In the genomic region with DNA sequence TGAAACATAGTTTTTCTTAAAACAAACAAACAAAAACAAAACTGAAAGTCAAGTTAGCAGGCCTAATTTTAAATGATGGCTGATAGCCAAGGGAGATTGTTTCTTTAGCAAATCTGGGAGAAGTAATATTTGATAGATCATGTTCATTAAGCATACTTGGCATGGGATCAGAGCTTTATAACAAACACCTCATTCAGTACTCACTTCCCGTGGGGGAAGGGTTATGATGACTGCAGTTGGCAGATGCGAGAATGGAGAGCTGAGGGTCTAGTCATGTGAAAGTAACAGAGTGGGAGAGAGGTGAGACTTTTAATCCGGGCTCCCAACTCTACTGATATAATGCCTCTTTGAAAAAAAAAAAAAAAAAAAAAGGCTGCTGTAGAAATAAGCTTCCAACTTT, we compare ENCODE assay signal across 24 mouse cellular contexts.
DNase-seq lines count a peak whose midpoint lies in the region; ATAC-seq and TF ChIP-seq lines count a peak whose summit lies in the region.
"Had no signal": no experiment of that assay in that cellular context is flagged by ENCODE, and none has a peak within 500 bp of the region (broad histone marks: within the 10 kb centered on the region; RNA-seq: fewer than 3 reads in every experiment).

No protein-coding gene starts in this region.

- no peak overlapping the region for H3K4me3 ChIP-seq in forebrain, embryonic 12.5 days (replicated peaks)
- H3K4me3 ChIP-seq in forebrain, postnatal 0 days (ENCODE audit: low read depth, low read length) = no peak overlapping the region
- no peak overlapping the region for H3K4me3 ChIP-seq in lung, embryonic 14.5 days (ENCODE audit: low read depth, low read length)
- H3K4me3 ChIP-seq in midbrain, embryonic 11.5 days (ENCODE audit: low read depth, low read length) = no peak overlapping the region
- no peak overlapping the region for H3K4me3 ChIP-seq in midbrain, embryonic 14.5 days (replicated peaks; ENCODE audit: low read depth, low read length)
- H3K4me3 ChIP-seq: embryonic facial prominence, embryonic 15.5 days; heart, embryonic 10.5 days; heart, embryonic 15.5 days; hindbrain, embryonic 12.5 days had no signal

- H3K9me3 ChIP-seq in forebrain, embryonic 12.5 days = no peaks in the 10 kb centered on the region
- H3K9me3 ChIP-seq in forebrain, postnatal 0 days (ENCODE audit: low read length) = no peaks in the 10 kb centered on the region
- H3K9me3 ChIP-seq in lung, embryonic 14.5 days (ENCODE audit: low read depth, low read length) = no peaks in the 10 kb centered on the region
- no peaks in the 10 kb centered on the region for H3K9me3 ChIP-seq in midbrain, embryonic 11.5 days (ENCODE audit: control insufficient read depth, low read length)
- H3K9me3 ChIP-seq in midbrain, embryonic 14.5 days (ENCODE audit: control insufficient read depth, low read length) = no peaks in the 10 kb centered on the region
- H3K9me3 ChIP-seq: embryonic facial prominence, embryonic 15.5 days; heart, embryonic 10.5 days; heart, embryonic 15.5 days; hindbrain, embryonic 12.5 days had no signal

- DNase-seq in forebrain, postnatal 0 days = no peak
- peak; percentile 95 for DNase-seq in lung, embryonic 14.5 days
- DNase-seq in lung, postnatal 36 days = no peak
- peak; percentile 26 for DNase-seq in midbrain, embryonic 11.5 days (ENCODE audit: low spot score, missing footprints)
- no peak for DNase-seq in midbrain, embryonic 14.5 days
- no peak for DNase-seq in left cerebral cortex, postnatal 36 days (ENCODE audit: low spot score in 2 of 2)
- DNase-seq: adrenal gland, postnatal 14 days; cerebellum, adult 11-12 months; gastrocnemius, postnatal 25 days; heart, adult 11 months; kidney, adult 9 months; kidney, postnatal 14 days; layer of hippocampus, adult 9-11 months; liver; thymus, adult 2 months; thymus, postnatal 36 days had no signal

- H3K4me2 ChIP-seq in forebrain, embryonic 12.5 days = no peak overlapping the region
- H3K4me2 ChIP-seq in forebrain, postnatal 0 days (ENCODE audit: low read depth) = no peak overlapping the region
- no peak overlapping the region for H3K4me2 ChIP-seq in lung, embryonic 14.5 days
- H3K4me2 ChIP-seq in midbrain, embryonic 11.5 days = no peak overlapping the region
- H3K4me2 ChIP-seq in midbrain, embryonic 14.5 days (ENCODE audit: low read length) = no peak overlapping the region
- H3K4me2 ChIP-seq: embryonic facial prominence, embryonic 15.5 days; heart, embryonic 15.5 days; hindbrain, embryonic 12.5 days had no signal

- WGBS in forebrain, embryonic 12.5 days = 22% methylated on average over 3 of the region's 3 CpGs
- WGBS in forebrain, postnatal 0 days = 13% methylated on average over 3 of the region's 3 CpGs
- WGBS in lung, embryonic 14.5 days = 33% methylated on average over 3 of the region's 3 CpGs
- 76% methylated on average over 3 of the region's 3 CpGs for WGBS in midbrain, embryonic 11.5 days
- 66% methylated on average over 3 of the region's 3 CpGs for WGBS in midbrain, embryonic 14.5 days

- peaks cover 16% of the 10 kb centered on the region for H3K4me1 ChIP-seq in forebrain, embryonic 12.5 days
- no peaks in the 10 kb centered on the region for H3K4me1 ChIP-seq in forebrain, postnatal 0 days (ENCODE audit: insufficient read depth)
- H3K4me1 ChIP-seq in lung, embryonic 14.5 days (ENCODE audit: insufficient read depth) = peaks cover 5% of the 10 kb centered on the region; the same call in 1 of the 2 replicates
- no peaks in the 10 kb centered on the region for H3K4me1 ChIP-seq in midbrain, embryonic 11.5 days (ENCODE audit: control insufficient read depth, insufficient read depth, low read length)
- 0 out of 2 replicates have a peak, but pooled peaks cover 3% of the 10 kb centered on the region for H3K4me1 ChIP-seq in midbrain, embryonic 14.5 days (ENCODE audit: control insufficient read depth, insufficient read depth, low read length)
- H3K4me1 ChIP-seq: embryonic facial prominence, embryonic 15.5 days; heart, embryonic 10.5 days had no signal

- H3K27me3 ChIP-seq in forebrain, embryonic 12.5 days = peaks cover 31% of the 10 kb centered on the region
- no peaks in the 10 kb centered on the region for H3K27me3 ChIP-seq in forebrain, postnatal 0 days (ENCODE audit: insufficient read depth, low read length)
- no peaks in the 10 kb centered on the region for H3K27me3 ChIP-seq in lung, embryonic 14.5 days (ENCODE audit: insufficient read depth, low read length)
- no peaks in the 10 kb centered on the region for H3K27me3 ChIP-seq in midbrain, embryonic 11.5 days (ENCODE audit: control insufficient read depth, insufficient read depth, low read length)
- H3K27me3 ChIP-seq in midbrain, embryonic 14.5 days (ENCODE audit: control insufficient read depth, insufficient read depth, low read length) = no peaks in the 10 kb centered on the region
- H3K27me3 ChIP-seq: embryonic facial prominence, embryonic 15.5 days; heart, embryonic 15.5 days; hindbrain, embryonic 12.5 days had no signal

- no peak for TF ChIP-seq CTCF in forebrain, postnatal 0 days (IDR thresholded peaks at IDR 0.05; ENCODE audit: low read depth)
- no peak for TF ChIP-seq CTCF in lung, embryonic 14.5 days (IDR thresholded peaks at IDR 0.05; ENCODE audit: low read depth)

- H3K36me3 ChIP-seq in forebrain, embryonic 12.5 days (replicated peaks) = peaks cover 10% of the 10 kb centered on the region
- H3K36me3 ChIP-seq in forebrain, postnatal 0 days (ENCODE audit: insufficient read depth) = peaks cover 8% of the 10 kb centered on the region
- H3K36me3 ChIP-seq in lung, embryonic 14.5 days (ENCODE audit: insufficient read depth) = no peaks in the 10 kb centered on the region
- no peaks in the 10 kb centered on the region for H3K36me3 ChIP-seq in midbrain, embryonic 11.5 days (ENCODE audit: control insufficient read depth, insufficient read depth, low read length)
- H3K36me3 ChIP-seq in midbrain, embryonic 14.5 days (ENCODE audit: control insufficient read depth, insufficient read depth, low read length) = peaks cover 4% of the 10 kb centered on the region; the same call in 1 of the 2 replicates
- H3K36me3 ChIP-seq: embryonic facial prominence, embryonic 15.5 days; heart, embryonic 10.5 days; heart, embryonic 15.5 days; hindbrain, embryonic 12.5 days had no signal

- no peak for ATAC-seq in forebrain, embryonic 12.5 days (ENCODE audit: low FRiP score)
- ATAC-seq in forebrain, postnatal 0 days = no peak
- ATAC-seq in lung, embryonic 14.5 days (ENCODE audit: insufficient read depth) = peak; percentile 87
- no peak for ATAC-seq in midbrain, embryonic 11.5 days (ENCODE audit: low FRiP score)
- no peak for ATAC-seq in midbrain, embryonic 14.5 days (ENCODE audit: low FRiP score, low TSS enrichment)
- ATAC-seq: intestine, embryonic 16.5 days; midbrain, embryonic 16.5 days had no signal

- no peak overlapping the region for H3K9ac ChIP-seq in forebrain, embryonic 12.5 days
- H3K9ac ChIP-seq in forebrain, postnatal 0 days = no peak overlapping the region
- no peak overlapping the region for H3K9ac ChIP-seq in lung, embryonic 14.5 days
- H3K9ac ChIP-seq in midbrain, embryonic 11.5 days (ENCODE audit: low read length) = no peak overlapping the region
- H3K9ac ChIP-seq in midbrain, embryonic 14.5 days (replicated peaks; ENCODE audit: low read length) = no peak overlapping the region
- H3K9ac ChIP-seq: embryonic facial prominence, embryonic 15.5 days; heart, embryonic 15.5 days; hindbrain, embryonic 12.5 days; liver, embryonic 14.5 days had no signal

- H3K27ac ChIP-seq in forebrain, embryonic 12.5 days = peak overlapping the region; percentile 53; the same call in 1 of the 2 replicates
- H3K27ac ChIP-seq in forebrain, postnatal 0 days (ENCODE audit: low read depth, low read length) = no peak overlapping the region
- peak overlapping the region; percentile 58 for H3K27ac ChIP-seq in lung, embryonic 14.5 days (ENCODE audit: low read depth)
- H3K27ac ChIP-seq in midbrain, embryonic 11.5 days (ENCODE audit: low read depth, low read length) = no peak overlapping the region
- H3K27ac ChIP-seq in midbrain, embryonic 14.5 days (replicated peaks; ENCODE audit: low read depth, low read length) = no peak overlapping the region
- H3K27ac ChIP-seq: embryonic facial prominence, embryonic 15.5 days; heart, embryonic 10.5 days; heart, embryonic 15.5 days; hindbrain, embryonic 12.5 days; liver, embryonic 14.5 days had no signal

- intact Hi-C loops in left cerebral cortex, postnatal 36 days (cut with DNase I) = loop anchor here (5.0 kb wide), 1 partner anchor 242 kb away; no protein-coding TSS in a partner anchor

Comparison
In these comparisons a context has a peak if more than half of its experiments do, and no peak if none do; other contexts are left out.
1. H3K27ac ChIP-seq: peak in forebrain, embryonic 12.5 days (single experiment) and lung, embryonic 14.5 days (single experiment); none in forebrain, postnatal 0 days (single experiment), midbrain, embryonic 11.5 days (single experiment) and midbrain, embryonic 14.5 days (single experiment).
2. DNase-seq: peak in lung, embryonic 14.5 days (single experiment) and midbrain, embryonic 11.5 days (single experiment); none in forebrain, postnatal 0 days (single experiment), lung, postnatal 36 days (single experiment), midbrain, embryonic 14.5 days (single experiment) and left cerebral cortex, postnatal 36 days (0 of 2).